Mouse (Mus musculus): ENCODE measurements around the gene Prss32. TPM values are rescaled to one million over a fixed set of nuclear protein-coding genes. Genes with fewer than 3 reads are reported as not detected.

Prss32 gene
- total RNA-seq (2014; rRNA removed) = not detected in 2 replicates
- 0.25 and 0.48 TPM in 2 replicates for polyA plus RNA-seq (2015; fragmentation: Nextera tagmentation; extraction: Ambion mirVana)

GRCm38 (mm10) chr17:23843812-23844273 is at the start of gene Prss32, which contains the start of gene Prss41:
Prss32 (plus strand) TSS chr17:23843855.
Prss41 (minus strand) TSS chr17:23844172.
- Histone ChIP-seq H3K36me3 (ENCODE audit: insufficient read depth, low read length) (no peaks in the 10 kb centered on the region), H3K9me3 (ENCODE audit: low read length) (no peaks in the 10 kb centered on the region), H3K4me1 (ENCODE audit: insufficient read depth, low read length) (no peaks in the 10 kb centered on the region), H3K4me3 (ENCODE audit: low read length) (no peak within 1 kb of the TSS), H3K27me3 (ENCODE audit: insufficient read depth, low read length) (no peaks in the 10 kb centered on the region), H3K27ac (no peak within 1 kb of the TSS), H3K9ac (replicated peaks; ENCODE audit: low read length) (no peak within 1 kb of the TSS), H3K4me2 (ENCODE audit: low read depth, low read length) (0 out of 2 replicates have a peak within 1 kb of the TSS, but pooled peaks have one; percentile 10)
- DNase-seq (ENCODE audit: low spot score) (peak; percentile 31), ATAC-seq (peak; percentile 51; the same call in 1 of the 2 replicates)
- WGBS = 11% methylated on average over 19 of the region's 19 CpGs
- peak; percentile 62 for TF ChIP-seq CTCF (IDR thresholded peaks at IDR 0.05; ENCODE audit: low read depth)

DNA sequence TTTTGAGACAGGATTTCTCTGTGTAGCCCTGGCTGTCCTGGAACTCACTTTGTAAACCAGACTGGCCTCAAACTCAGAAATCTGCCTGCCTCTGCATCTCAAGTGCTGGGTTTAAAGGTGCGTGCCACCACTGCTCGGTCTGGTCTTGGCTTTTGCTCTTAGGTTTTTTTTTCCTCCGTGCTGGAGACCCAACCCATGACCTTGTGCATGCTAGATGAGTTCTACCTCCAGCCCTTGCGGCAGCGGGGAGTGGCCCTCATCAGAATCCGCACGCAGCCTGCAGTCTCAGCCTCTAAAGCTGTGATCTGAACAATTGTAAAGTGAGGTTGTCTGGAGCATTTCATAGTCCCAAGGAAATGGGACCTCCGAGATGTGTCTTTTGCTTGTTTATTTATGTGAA is 48.3 kb upstream of the Prss32 start:
- DNase-seq (ENCODE audit: low spot score) = no peak
- Histone ChIP-seq H3K4me3 (ENCODE audit: low read length) (no peak overlapping the region), H3K9ac (replicated peaks; ENCODE audit: low read length) (no peak overlapping the region), H3K9me3 (ENCODE audit: low read length) (no peaks in the 10 kb centered on the region), H3K4me1 (ENCODE audit: insufficient read depth, low read length) (peaks cover 9% of the 10 kb centered on the region), H3K4me2 (ENCODE audit: low read depth, low read length) (no peak overlapping the region), H3K36me3 (ENCODE audit: insufficient read depth, low read length) (no peaks in the 10 kb centered on the region), H3K27me3 (ENCODE audit: insufficient read depth, low read length) (no peaks in the 10 kb centered on the region), H3K27ac (no peak overlapping the region)
- WGBS = 94% methylated on average over 8 of the region's 8 CpGs
- no peak for ATAC-seq
- TF ChIP-seq CTCF (IDR thresholded peaks at IDR 0.05; ENCODE audit: low read depth) = no peak

DNA sequence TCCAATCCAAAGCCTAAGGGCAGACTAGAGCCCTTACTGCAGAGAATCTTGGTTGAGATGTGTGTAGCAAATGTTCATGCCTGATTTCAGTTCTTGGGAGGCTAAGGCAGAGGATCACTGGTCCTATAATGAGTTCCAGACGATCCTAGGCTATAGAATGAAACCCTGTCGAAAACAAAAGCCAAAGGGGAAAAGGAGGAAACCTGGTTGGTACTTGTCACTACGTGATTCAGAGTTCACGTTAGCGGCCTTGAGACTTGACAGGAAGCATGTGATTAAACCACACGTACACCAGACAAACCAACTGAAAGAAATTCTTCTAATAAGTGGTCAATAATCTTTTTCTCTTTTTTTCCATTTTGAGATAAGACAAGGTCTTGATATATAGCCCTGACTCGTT is 46.3 kb upstream of the Prss32 start:
- H3K4me1 ChIP-seq (ENCODE audit: insufficient read depth, low read length) = no peaks in the 10 kb centered on the region
- H3K27ac ChIP-seq = no peak overlapping the region
- no peak for DNase-seq (ENCODE audit: low spot score)
- ATAC-seq = no peak
- no peak for TF ChIP-seq CTCF (IDR thresholded peaks at IDR 0.05; ENCODE audit: low read depth)
- H3K27me3 ChIP-seq (ENCODE audit: insufficient read depth, low read length) = no peaks in the 10 kb centered on the region
- no peaks in the 10 kb centered on the region for H3K36me3 ChIP-seq (ENCODE audit: insufficient read depth, low read length)
- no peak overlapping the region for H3K9ac ChIP-seq (replicated peaks; ENCODE audit: low read length)
- H3K9me3 ChIP-seq (ENCODE audit: low read length) = no peaks in the 10 kb centered on the region
- 85% methylated on average over 7 of the region's 7 CpGs for whole genome bisulfite sequencing
- no peak overlapping the region for H3K4me3 ChIP-seq (ENCODE audit: low read length)
- no peak overlapping the region for H3K4me2 ChIP-seq (ENCODE audit: low read depth, low read length)

GRCm38 (mm10) chr17:23801627-23802026 is 42.0 kb upstream of the Prss32 start:
- Histone ChIP-seq H3K9ac (replicated peaks; ENCODE audit: low read length) (no peak overlapping the region), H3K27ac (no peak overlapping the region), H3K4me2 (ENCODE audit: low read depth, low read length) (no peak overlapping the region), H3K4me3 (ENCODE audit: low read length) (no peak overlapping the region), H3K4me1 (ENCODE audit: insufficient read depth, low read length) (peaks cover 9% of the 10 kb centered on the region), H3K27me3 (ENCODE audit: insufficient read depth, low read length) (no peaks in the 10 kb centered on the region), H3K9me3 (ENCODE audit: low read length) (no peaks in the 10 kb centered on the region), H3K36me3 (ENCODE audit: insufficient read depth, low read length) (no peaks in the 10 kb centered on the region)
- TF ChIP-seq CTCF (IDR thresholded peaks at IDR 0.05; ENCODE audit: low read depth) = no peak
- 92% methylated on average over 10 of the region's 10 CpGs for WGBS
- ATAC-seq (no peak), DNase-seq (ENCODE audit: low spot score) (no peak)

DNA sequence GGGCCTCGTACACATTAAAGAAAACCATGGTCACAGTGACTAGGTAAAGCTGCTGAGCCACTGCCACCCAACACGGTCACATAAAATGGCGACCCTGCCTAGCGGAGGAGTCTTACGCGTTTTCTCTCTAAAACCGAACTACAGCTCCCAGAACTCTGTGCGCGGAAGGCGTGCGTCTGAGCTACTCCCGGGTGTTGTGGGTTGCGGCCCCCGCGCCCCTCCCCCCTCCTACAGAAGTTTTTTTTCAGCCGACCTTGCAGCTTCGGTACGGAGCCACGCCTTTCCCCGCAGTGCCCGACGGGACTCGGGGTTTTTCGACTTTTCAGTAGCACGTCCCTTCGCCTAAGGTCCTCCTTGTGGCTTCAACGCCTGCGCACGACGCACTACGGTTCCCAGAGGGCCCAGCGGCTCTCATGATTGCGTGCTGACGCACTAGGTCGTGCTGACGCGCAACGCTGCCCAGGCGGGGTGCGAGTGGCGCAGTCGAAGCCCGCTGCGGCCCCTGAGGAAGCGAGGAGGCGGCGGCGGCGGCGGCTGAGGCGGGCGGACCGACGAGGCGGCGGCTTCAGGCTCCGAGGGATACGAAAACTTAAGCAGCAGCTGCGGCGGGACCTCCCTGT is 40.8 kb upstream of the Prss32 start:
- Histone ChIP-seq H3K27me3 (ENCODE audit: insufficient read depth, low read length) (no peaks in the 10 kb centered on the region), H3K9me3 (ENCODE audit: low read length) (no peaks in the 10 kb centered on the region), H3K9ac (replicated peaks; ENCODE audit: low read length) (peak overlapping the region; percentile 83), H3K27ac (peak overlapping the region; percentile 98), H3K4me3 (ENCODE audit: low read length) (peak overlapping the region; percentile 99), H3K4me1 (ENCODE audit: insufficient read depth, low read length) (peaks cover 19% of the 10 kb centered on the region), H3K36me3 (ENCODE audit: insufficient read depth, low read length) (no peaks in the 10 kb centered on the region), H3K4me2 (ENCODE audit: low read depth, low read length) (peak overlapping the region; percentile 90)
- 0 out of 2 replicates have a peak, but pooled peaks have one; percentile 16 for TF ChIP-seq CTCF (IDR thresholded peaks at IDR 0.05; ENCODE audit: low read depth)
- ATAC-seq (peak; percentile 98), DNase-seq (ENCODE audit: low spot score) (peak; percentile 100)
- WGBS = under 1% methylated on average over 59 of the region's 60 CpGs

DNA sequence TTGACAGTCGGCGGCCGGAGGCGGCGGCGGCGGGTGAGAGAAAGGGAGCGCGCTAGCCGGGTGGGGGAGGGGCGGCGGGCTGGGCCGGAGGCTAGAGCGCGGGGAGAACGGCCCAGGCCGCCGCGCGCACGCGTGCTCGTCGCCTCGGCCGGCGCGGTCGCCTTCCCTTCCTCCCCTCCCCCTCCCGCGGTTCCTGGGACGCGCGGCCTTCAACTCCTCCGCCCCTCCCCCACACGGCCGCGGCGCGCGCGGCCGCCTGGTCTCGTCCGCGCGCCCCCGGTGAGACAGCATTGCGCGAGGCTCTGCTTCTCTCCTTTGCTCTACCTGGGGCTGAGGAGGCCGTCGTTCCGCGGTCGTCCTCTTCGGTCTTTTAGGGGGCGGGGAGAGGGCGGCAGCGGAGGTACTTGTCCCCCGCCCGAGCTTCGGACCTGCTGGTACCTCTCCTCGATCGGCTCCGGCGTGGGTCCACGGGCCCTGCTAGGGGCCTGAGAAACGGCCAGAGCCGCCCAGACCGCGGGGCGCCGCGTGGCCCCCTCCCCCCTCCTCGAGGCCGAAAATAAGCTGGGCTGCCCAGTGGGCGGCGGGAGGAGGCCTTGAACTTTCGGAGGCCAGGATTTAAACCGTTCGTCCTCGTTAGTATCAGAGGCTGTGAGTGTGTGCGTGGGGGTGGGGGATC is 40.2 kb upstream of the Prss32 start:
- DNase-seq (ENCODE audit: low spot score) (peak; percentile 92), ATAC-seq (peak; percentile 56)
- 2% methylated on average over 49 of the region's 83 CpGs for WGBS
- peak overlapping the region; percentile 98 for H3K27ac ChIP-seq
- H3K27me3 ChIP-seq (ENCODE audit: insufficient read depth, low read length) = no peaks in the 10 kb centered on the region
- peak overlapping the region; percentile 90 for H3K4me2 ChIP-seq (ENCODE audit: low read depth, low read length)
- H3K4me1 ChIP-seq (ENCODE audit: insufficient read depth, low read length) = peaks cover 19% of the 10 kb centered on the region
- peak overlapping the region; percentile 99 for H3K4me3 ChIP-seq (ENCODE audit: low read length)
- no peak for TF ChIP-seq CTCF (IDR thresholded peaks at IDR 0.05; ENCODE audit: low read depth)
- no peaks in the 10 kb centered on the region for H3K9me3 ChIP-seq (ENCODE audit: low read length)
- H3K36me3 ChIP-seq (ENCODE audit: insufficient read depth, low read length) = peaks cover 6% of the 10 kb centered on the region
- H3K9ac ChIP-seq (replicated peaks; ENCODE audit: low read length) = peak overlapping the region; percentile 83
